ENCODE assay signal across 11 mouse cellular contexts in the genomic region with DNA sequence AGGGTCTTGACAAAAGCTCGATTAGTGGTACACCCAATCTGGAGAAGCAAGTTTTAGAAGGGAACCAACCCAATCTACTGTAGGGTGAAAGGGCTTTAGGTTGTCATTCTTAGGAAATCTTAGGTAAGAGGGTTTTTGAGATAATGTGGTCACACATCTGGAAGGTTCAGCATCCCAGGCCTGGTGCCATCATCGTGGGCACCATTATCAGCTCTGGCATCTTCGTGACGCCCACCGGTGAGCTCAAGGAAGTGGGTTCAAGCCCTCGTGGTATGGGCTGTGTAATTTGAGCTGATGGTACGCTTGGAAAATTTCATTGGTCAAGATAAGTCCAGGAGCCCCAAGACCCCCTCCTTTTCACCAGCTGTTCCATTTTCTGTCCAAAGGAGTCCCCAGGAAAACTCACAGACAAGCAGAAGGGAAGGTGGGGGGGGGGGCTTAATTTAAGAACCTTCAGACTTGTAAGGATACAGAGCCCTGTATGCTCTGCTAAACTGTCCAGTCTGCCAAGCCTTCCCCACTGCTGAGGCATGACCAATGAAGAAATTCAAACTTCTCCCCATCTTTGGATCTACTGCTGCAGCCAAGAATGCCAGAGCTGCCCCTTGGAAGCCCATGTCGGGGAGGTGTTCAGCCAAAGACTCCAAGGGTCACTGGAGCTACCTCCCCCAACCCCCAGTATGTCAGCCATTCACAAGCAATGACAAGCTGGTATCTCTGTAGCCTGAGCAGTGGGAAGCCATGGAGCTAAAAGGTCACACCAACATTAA. TPM values are rescaled to one million over a fixed set of nuclear protein-coding genes. Genes with fewer than 3 reads are reported as not detected.
DNase-seq lines count a peak whose midpoint lies in the region; ATAC-seq and TF ChIP-seq lines count a peak whose summit lies in the region.
"Had no signal": no experiment of that assay in that cellular context is flagged by ENCODE, and none has a peak within 500 bp of the region (broad histone marks: within the 10 kb centered on the region; RNA-seq: fewer than 3 reads in every experiment).

No protein-coding gene starts in this region.

- H3K9me3 ChIP-seq in heart, embryonic 15.5 days (replicated peaks): no peaks in the 10 kb centered on the region
- no peaks in the 10 kb centered on the region for H3K9me3 ChIP-seq in ES-Bruce4 (replicated peaks; ENCODE audit: control insufficient read depth, insufficient read depth, low read length, poor library complexity, severe bottlenecking)
- H3K9me3 ChIP-seq in forebrain, embryonic 12.5 days: no peaks in the 10 kb centered on the region
- H3K9me3 ChIP-seq in liver, embryonic 16.5 days (replicated peaks; ENCODE audit: control insufficient read depth, low read length): no peaks in the 10 kb centered on the region

- H3K4me1 ChIP-seq in heart, embryonic 15.5 days (replicated peaks): peaks cover 36% of the 10 kb centered on the region
- H3K4me1 ChIP-seq in ES-Bruce4 (ENCODE audit: control insufficient read depth, insufficient read depth, low read length): peaks cover 8% of the 10 kb centered on the region
- peaks cover 39% of the 10 kb centered on the region for H3K4me1 ChIP-seq in forebrain, embryonic 12.5 days
- H3K4me1 ChIP-seq in liver, embryonic 16.5 days (ENCODE audit: control insufficient read depth, low read depth, low read length): peaks cover 61% of the 10 kb centered on the region

- no peak for ATAC-seq in heart, embryonic 15.5 days (replicated peaks; ENCODE audit: insufficient number of reproducible peaks, insufficient read depth, low FRiP score, low read depth)
- no peak for ATAC-seq in forebrain, embryonic 12.5 days (ENCODE audit: low FRiP score)
- ATAC-seq in liver, embryonic 16.5 days (ENCODE audit: low read depth): no peak

- H3K36me3 ChIP-seq in heart, embryonic 15.5 days: no peaks in the 10 kb centered on the region
- peaks cover 7% of the 10 kb centered on the region for H3K36me3 ChIP-seq in ES-Bruce4 (ENCODE audit: control insufficient read depth, insufficient read depth, low read length, poor library complexity, severe bottlenecking)
- no peaks in the 10 kb centered on the region for H3K36me3 ChIP-seq in forebrain, embryonic 12.5 days (replicated peaks)
- peaks cover 3% of the 10 kb centered on the region; the same call in 1 of the 2 replicates for H3K36me3 ChIP-seq in liver, embryonic 16.5 days (ENCODE audit: control insufficient read depth, insufficient read depth)

- peak overlapping the region; percentile 97 for H3K4me2 ChIP-seq in heart, embryonic 15.5 days
- H3K4me2 ChIP-seq in forebrain, embryonic 12.5 days: peak overlapping the region; percentile 84
- peak overlapping the region; percentile 94 for H3K4me2 ChIP-seq in liver, embryonic 16.5 days (ENCODE audit: low read depth, low read length)

- no peak for TF ChIP-seq POLR2A in ES-Bruce4 (IDR thresholded peaks at IDR 0.05; ENCODE audit: insufficient read depth, low read length)

- no peak for TF ChIP-seq EP300 in ES-Bruce4 (IDR thresholded peaks at IDR 0.05; ENCODE audit: insufficient read depth, low read depth, low read length)

- no peaks in the 10 kb centered on the region; the same call in 1 of the 2 replicates for H3K27me3 ChIP-seq in heart, embryonic 15.5 days
- H3K27me3 ChIP-seq in ES-Bruce4 (ENCODE audit: control insufficient read depth, insufficient read depth, low read length, poor library complexity, severe bottlenecking): no peaks in the 10 kb centered on the region
- H3K27me3 ChIP-seq in forebrain, embryonic 12.5 days: peaks cover 13% of the 10 kb centered on the region
- H3K27me3 ChIP-seq in liver, embryonic 16.5 days (ENCODE audit: control insufficient read depth, insufficient read depth, low read depth, low read length): no peaks in the 10 kb centered on the region

- 0 out of 2 replicates have a peak overlapping the region, but pooled peaks have one; percentile 82 for H3K4me3 ChIP-seq in heart, embryonic 15.5 days
- peak overlapping the region; percentile 94 for H3K4me3 ChIP-seq in ES-Bruce4 (ENCODE audit: low read depth, low read length)
- H3K4me3 ChIP-seq in forebrain, embryonic 12.5 days (replicated peaks): no peak overlapping the region
- H3K4me3 ChIP-seq in liver, embryonic 16.5 days (ENCODE audit: low read depth, low read length): peak overlapping the region; percentile 93

- no peak overlapping the region for H3K9ac ChIP-seq in heart, embryonic 15.5 days
- H3K9ac ChIP-seq in ES-Bruce4 (ENCODE audit: low read depth, poor library complexity, severe bottlenecking): peak overlapping the region; percentile 29
- H3K9ac ChIP-seq in forebrain, embryonic 12.5 days: no peak overlapping the region
- H3K9ac ChIP-seq in liver, embryonic 16.5 days (ENCODE audit: low read depth, low read length): peak overlapping the region; percentile 22; the same call in 1 of the 2 replicates

- intact Hi-C loops in heart, postnatal 25 days (cut with DNase I): loop anchor here (1.0 kb wide), 1 partner anchor 57 kb away; no protein-coding TSS in a partner anchor

- H3K27ac ChIP-seq in heart, embryonic 15.5 days: no peak overlapping the region
- peak overlapping the region; percentile 52 for H3K27ac ChIP-seq in ES-Bruce4 (ENCODE audit: insufficient read depth, low read length)
- no peak overlapping the region for H3K27ac ChIP-seq in forebrain, embryonic 12.5 days
- H3K27ac ChIP-seq in liver, embryonic 16.5 days (ENCODE audit: low read length): no peak overlapping the region

- TF ChIP-seq CTCF in ES-Bruce4 (IDR thresholded peaks at IDR 0.05; ENCODE audit: low read depth, low read length): no peak

- no peak for DNase-seq in heart, postnatal 25 days (ENCODE audit: low spot score)
- no peak for DNase-seq in frontal cortex, postnatal 36 days (ENCODE audit: low spot score in 2 of 2)
- no peak for DNase-seq in spleen, postnatal 14 days (ENCODE audit: low spot score in 2 of 2)
- DNase-seq in left cerebral cortex, adult 9 months (ENCODE audit: low spot score in 2 of 2): no peak
- DNase-seq: cerebellum, postnatal 36 days; kidney, adult 9 months; right cerebral cortex, postnatal 4 days had no signal

- WGBS in heart, embryonic 15.5 days: 45% methylated on average over 8 of the region's 8 CpGs
- WGBS in forebrain, embryonic 12.5 days: 65% methylated on average over 8 of the region's 8 CpGs
- WGBS in liver, embryonic 16.5 days (ENCODE audit: insufficient replicate concordance): 22% methylated on average over 8 of the region's 8 CpGs

RNA-seq across cellular contexts. Expression of a gene that starts 1.1 kb away (rescaled TPM):
- polyA plus RNA-seq in heart, embryonic 15.5 days (2015; fragmentation: Nextera tagmentation; extraction: Ambion mirVana): 12.0 and 17.4 TPM in 2 replicates
- total RNA-seq in heart, postnatal 25 days (2021): 1 to 10 TPM; 3.2 to 4.9 TPM
- 80.8 and 85.4 TPM in 2 replicates for polyA plus RNA-seq in ES-Bruce4 (2011; ENCODE audit: insufficient read depth, insufficient read length, low read depth, missing spikeins)
- polyA plus RNA-seq in forebrain, embryonic 12.5 days (2016; fragmentation: Nextera tagmentation; extraction: Ambion mirVana): 34.7 and 37.6 TPM in 2 replicates
- 32.9 and 36.9 TPM in 2 replicates for polyA plus RNA-seq in liver, embryonic 16.5 days (2015; fragmentation: Nextera tagmentation; extraction: Ambion mirVana)

RNA-seq across cellular contexts. Expression of a gene that starts 36.1 kb away (rescaled TPM):
- polyA plus RNA-seq in heart, embryonic 15.5 days (2015; fragmentation: Nextera tagmentation; extraction: Ambion mirVana): not detected in 2 replicates
- not detected for total RNA-seq in heart, postnatal 25 days (2021)
- polyA plus RNA-seq in ES-Bruce4 (2011; ENCODE audit: insufficient read depth, insufficient read length, low read depth, missing spikeins): 4.3 and 5.8 TPM in 2 replicates
- polyA plus RNA-seq in forebrain, embryonic 12.5 days (2016; fragmentation: Nextera tagmentation; extraction: Ambion mirVana): 0.31 TPM in 1 of 2 replicates, not detected in the other
- polyA plus RNA-seq in liver, embryonic 16.5 days (2015; fragmentation: Nextera tagmentation; extraction: Ambion mirVana): 5.6 and 8.4 TPM in 2 replicates

RNA-seq across cellular contexts. Expression of a gene that starts 41.0 kb away (rescaled TPM):
- polyA plus RNA-seq in heart, embryonic 15.5 days (2015; fragmentation: Nextera tagmentation; extraction: Ambion mirVana): 25.3 and 29.2 TPM in 2 replicates
- 10 to 100 TPM; 15.0 to 26.5 TPM for total RNA-seq in heart, postnatal 25 days (2021)
- 47.2 and 54.8 TPM in 2 replicates for polyA plus RNA-seq in ES-Bruce4 (2011; ENCODE audit: insufficient read depth, insufficient read length, low read depth, missing spikeins)
- polyA plus RNA-seq in forebrain, embryonic 12.5 days (2016; fragmentation: Nextera tagmentation; extraction: Ambion mirVana): 49.1 and 65.9 TPM in 2 replicates
- polyA plus RNA-seq in liver, embryonic 16.5 days (2015; fragmentation: Nextera tagmentation; extraction: Ambion mirVana): 17.1 and 20.2 TPM in 2 replicates

Comparison
In these comparisons a context has a peak if more than half of its experiments do, and no peak if none do; other contexts are left out.
1. H3K9ac ChIP-seq: peak in ES-Bruce4 (single experiment) and liver, embryonic 16.5 days (single experiment); none in heart, embryonic 15.5 days (single experiment) and forebrain, embryonic 12.5 days (single experiment).
2. Peak in every context shown above with its lines, with median percentiles within 50 percentile points of each other: H3K4me2 ChIP-seq.